Mouse (Mus musculus) midbrain, embryonic 14.5 days (tissue): ENCODE measurements around the gene Adgre4. TPM values are rescaled to one million over a fixed set of nuclear protein-coding genes. Genes with fewer than 3 reads are reported as not detected.
"Not testable (repeated sequence)": the region's sequence is repeated elsewhere in the genome, so short reads cannot be mapped to it uniquely, and the experiment has no call there.

Experiments
- ATAC-seq: fragments of 200-750 bp; cut with Nextera tagmentation; 2 replicates; pipeline ENCODE4 v1.8.0; 2017; ENCODE audit warnings: moderate number of reproducible peaks, moderate library complexity; ENCODE audit not compliant: low FRiP score, low TSS enrichment
- DNase-seq: peaks from one replicate; pipeline ENCODE4 v3.0.0-alpha.2; 2015
- H3K27ac ChIP-seq: fragments of 300-500 bp; sonication (generic); replicated peaks from 2 replicates; pipeline ENCODE4 v1.5.1; 2014; ENCODE audit warnings: mild to moderate bottlenecking, low read depth, low read length, moderate library complexity
- H3K27me3 ChIP-seq: fragments of 300-500 bp; sonication (generic); 2 replicates; pipeline ENCODE4 v1.6.1; 2014; ENCODE audit warnings: low read length, control low read depth, mixed read lengths; ENCODE audit not compliant: control insufficient read depth, insufficient read depth
- H3K36me3 ChIP-seq: fragments of 300-500 bp; sonication (generic); 2 replicates; pipeline ENCODE4 v1.6.1; 2014; ENCODE audit warnings: low read length, control low read depth; ENCODE audit not compliant: control insufficient read depth, insufficient read depth
- H3K4me1 ChIP-seq: fragments of 300-500 bp; sonication (generic); 2 replicates; pipeline ENCODE4 v1.6.1; 2014; ENCODE audit warnings: mild to moderate bottlenecking, antibody characterized with exemption, low read length, control low read depth; ENCODE audit not compliant: control insufficient read depth, insufficient read depth
- H3K4me2 ChIP-seq: fragments of 300-500 bp; sonication (generic); 2 replicates; pipeline ENCODE4 v1.6.1; 2014; ENCODE audit warnings: mild to moderate bottlenecking, low read length, moderate library complexity
- H3K4me3 ChIP-seq: fragments of 300-500 bp; sonication (generic); replicated peaks from 2 replicates; pipeline ENCODE4 v1.5.1; 2014; ENCODE audit warnings: low read depth, low read length
- H3K9ac ChIP-seq: fragments of 300-500 bp; sonication (generic); replicated peaks from 2 replicates; pipeline ENCODE4 v1.6.1; 2014; ENCODE audit warnings: mild to moderate bottlenecking, low read length, moderate library complexity
- H3K9me3 ChIP-seq: fragments of 300-500 bp; sonication (generic); 2 replicates; pipeline ENCODE4 v1.6.1; 2016; ENCODE audit warnings: low read length, control low read depth, mixed read lengths; ENCODE audit not compliant: control insufficient read depth
- WGBS: fragments of 180-500 bp; shearing (Covaris S2); extraction: QIAGEN DNeasy Blood & Tissue Kit; methylation state at CpG from one replicate; pipeline ENCODE4 v1.1.7; 2014; 5-methylcytosine and 5-hydroxymethylcytosine counted together
- polyA plus RNA-seq: library from polyadenylated mRNA; unstranded; fragments of >200 nt; fragmentation: Nextera tagmentation; extraction: Ambion mirVana; gene quantifications from 2 replicates; pipeline ENCODE4 v1.2.1, GENCODE M21; 2014

Gene Adgre4
- polyA plus RNA-seq, 1 experiment from 2014 or later, result 0.29 TPM

- Histone ChIP-seq H3K36me3 (no peaks in the 10 kb centered on the region), H3K4me1 (no peaks in the 10 kb centered on the region), H3K27ac (no peak overlapping the region), H3K4me2 (no peak overlapping the region), H3K9me3 (no peaks in the 10 kb centered on the region), H3K27me3 (no peaks in the 10 kb centered on the region), H3K9ac (no peak overlapping the region), H3K4me3 (no peak overlapping the region)
- 82% methylated on average over 2 of the region's 2 CpGs for WGBS
- ATAC-seq, result no peak
- DNase-seq, result no peak
Observed at GRCm38 (mm10) chr17:55751170-55751569, 1.4 kb downstream of the Adgre4 start.

DNA sequence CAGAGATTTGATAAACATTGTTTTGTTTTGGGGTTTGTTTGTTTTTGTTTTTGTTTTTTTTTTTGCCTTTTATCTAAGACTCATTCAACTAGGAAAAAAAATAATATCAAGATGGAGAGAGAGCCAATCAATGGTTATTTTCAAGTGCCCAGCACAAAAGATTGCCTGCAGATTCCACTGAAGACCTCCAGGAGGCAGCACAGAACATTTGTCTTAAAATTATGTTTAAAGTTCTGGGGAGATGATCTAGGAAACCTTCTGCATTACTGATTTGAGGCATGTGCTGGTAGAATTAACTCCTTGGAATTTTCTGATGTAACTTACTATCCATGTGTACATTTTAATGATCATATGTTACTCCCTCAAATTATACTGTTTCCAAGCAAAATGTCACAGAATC lies 63.9 kb downstream of the Adgre4 start:
- Histone ChIP-seq H3K4me1 (no peaks in the 10 kb centered on the region), H3K9ac (no peak overlapping the region), H3K27me3 (no peaks in the 10 kb centered on the region), H3K4me3 (no peak overlapping the region), H3K9me3 (no peaks in the 10 kb centered on the region), H3K27ac (no peak overlapping the region), H3K36me3 (no peaks in the 10 kb centered on the region), H3K4me2 (no peak overlapping the region)
- ATAC-seq, result no peak
- peak; percentile 2 for DNase-seq

DNA sequence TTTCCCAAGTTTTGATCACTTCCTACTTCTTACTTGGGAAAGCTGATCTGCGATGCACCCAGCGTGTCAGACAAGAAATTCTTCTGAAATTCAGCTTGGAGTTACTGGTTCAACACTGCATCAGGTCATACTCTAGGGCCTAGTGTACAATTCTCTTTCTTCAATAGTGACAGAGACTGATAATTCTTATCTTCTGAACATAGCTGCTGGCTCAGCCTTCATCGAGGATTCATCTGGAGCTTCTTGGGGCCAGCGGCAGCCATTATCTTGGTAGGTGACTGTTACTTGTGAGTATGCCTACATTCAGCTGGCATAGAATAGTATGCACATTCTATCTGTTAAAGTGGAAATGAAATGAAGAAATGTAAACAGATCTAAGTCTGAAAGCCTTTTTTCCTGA lies 67.1 kb downstream of the Adgre4 start:
- Histone ChIP-seq H3K4me3 (no peak overlapping the region), H3K9me3 (no peaks in the 10 kb centered on the region), H3K36me3 (no peaks in the 10 kb centered on the region), H3K4me2 (no peak overlapping the region), H3K27ac (no peak overlapping the region), H3K4me1 (no peaks in the 10 kb centered on the region), H3K9ac (no peak overlapping the region), H3K27me3 (no peaks in the 10 kb centered on the region)
- 93% methylated on average over 4 of the region's 4 CpGs for WGBS
- no peak for DNase-seq
- ATAC-seq, result no peak

DNA sequence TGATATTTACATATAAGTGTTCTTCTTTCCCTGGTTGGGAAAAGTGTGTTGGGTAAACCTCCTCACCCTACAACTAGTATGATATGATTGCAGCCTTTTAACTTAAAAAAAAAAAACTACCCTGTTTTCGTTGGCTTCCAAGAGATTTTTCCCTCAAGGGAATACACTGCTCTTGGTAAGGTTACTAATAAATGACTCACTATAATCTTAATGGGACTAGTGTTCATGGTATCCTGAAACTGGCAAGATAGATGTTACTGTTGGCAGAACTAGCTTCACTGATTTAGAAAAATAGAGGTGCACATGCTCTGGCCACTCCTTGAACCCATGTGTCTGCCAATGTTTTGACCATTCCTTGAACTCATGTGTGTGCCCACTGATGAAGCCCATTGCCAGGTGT lies 71.8 kb downstream of the Adgre4 start:
- Histone ChIP-seq H3K9me3 (no peaks in the 10 kb centered on the region), H3K27me3 (no peaks in the 10 kb centered on the region), H3K27ac (no peak overlapping the region), H3K4me3 (no peak overlapping the region), H3K4me1 (no peaks in the 10 kb centered on the region), H3K9ac (no peak overlapping the region), H3K36me3 (no peaks in the 10 kb centered on the region), H3K4me2 (no peak overlapping the region)
- DNase-seq (no peak), ATAC-seq (no peak)
- 86% methylated on average over 1 of the region's 1 CpGs for WGBS

GRCm38 (mm10) chr17:55843067-55843466 lies 93.3 kb downstream of the Adgre4 start:
- ATAC-seq (no peak), DNase-seq (no peak)
- 87% methylated on average over 4 of the region's 4 CpGs for WGBS
- H3K36me3 ChIP-seq, result no peaks in the 10 kb centered on the region
- no peaks in the 10 kb centered on the region for H3K27me3 ChIP-seq
- no peak overlapping the region for H3K9ac ChIP-seq
- no peak overlapping the region for H3K4me3 ChIP-seq
- no peak overlapping the region for H3K4me2 ChIP-seq
- H3K27ac ChIP-seq, result no peak overlapping the region
- no peaks in the 10 kb centered on the region for H3K4me1 ChIP-seq
- H3K9me3 ChIP-seq, result no peaks in the 10 kb centered on the region

DNA sequence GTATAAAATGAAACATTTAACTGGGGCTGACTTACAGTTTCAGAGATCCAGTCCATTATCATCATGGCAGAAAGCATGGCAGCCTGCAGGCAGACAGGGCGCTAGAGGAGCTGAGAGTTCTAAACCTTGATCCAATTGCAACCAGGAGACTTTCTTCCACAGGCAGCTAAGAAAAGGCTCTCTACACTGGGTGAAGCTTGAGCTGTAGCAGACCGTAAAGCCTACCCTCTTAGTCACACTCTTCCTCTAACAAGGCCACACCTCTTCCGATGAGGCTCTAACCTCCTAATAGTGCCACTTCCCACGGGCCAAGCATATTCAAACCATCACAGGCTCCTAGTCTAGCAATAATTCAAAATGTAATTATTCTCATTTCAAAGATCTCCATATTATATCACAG lies 127.4 kb downstream of the Adgre4 start:
- no peak for DNase-seq
- no peaks in the 10 kb centered on the region for H3K36me3 ChIP-seq
- no peak for ATAC-seq
- no peaks in the 10 kb centered on the region for H3K27me3 ChIP-seq
- no peak overlapping the region for H3K27ac ChIP-seq
- no peak overlapping the region for H3K4me3 ChIP-seq
- no peak overlapping the region for H3K4me2 ChIP-seq
- no peaks in the 10 kb centered on the region for H3K9me3 ChIP-seq
- H3K9ac ChIP-seq, result no peak overlapping the region
- peaks cover 6% of the 10 kb centered on the region for H3K4me1 ChIP-seq
- WGBS, result 94% methylated on average over 4 of the region's 4 CpGs

DNA sequence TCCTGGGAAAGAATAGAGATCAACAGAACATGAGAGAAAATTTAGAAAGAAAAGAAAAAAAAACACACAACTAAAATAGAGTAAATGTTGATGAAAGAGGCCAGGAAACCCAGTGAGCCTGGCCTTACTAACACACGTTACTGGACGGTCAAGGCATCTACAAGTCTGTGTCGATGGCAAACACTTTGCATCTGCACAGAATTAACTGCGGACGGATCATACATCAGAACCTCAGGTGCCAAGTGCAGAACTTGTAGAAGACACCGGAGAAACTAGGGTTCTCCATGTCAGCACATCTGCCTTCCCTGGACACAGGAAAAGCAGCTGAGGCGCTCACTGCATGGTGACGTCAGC lies 128.5 kb downstream of the Adgre4 start:
- not testable (repeated sequence) for DNase-seq
- WGBS, result under 1% methylated on average over 6 of the region's 8 CpGs

GRCm38 (mm10) chr17:55878636-55879369 lies 129.0 kb downstream of the Adgre4 start, which contains the start of gene Zfp119a:
TSS of gene Zfp119a (minus strand) at chr17:55878930.
- Histone ChIP-seq H3K9ac (peak within 1 kb of the TSS; percentile 54), H3K4me2 (peak within 1 kb of the TSS; percentile 71), H3K4me3 (peak within 1 kb of the TSS; percentile 45), H3K27ac (peak within 1 kb of the TSS; percentile 86)
- ATAC-seq (peak; percentile 100), DNase-seq (peak; percentile 92)
- not testable (repeated sequence) for H3K9me3 ChIP-seq, H3K27me3 ChIP-seq, H3K4me1 ChIP-seq, H3K36me3 ChIP-seq
- WGBS, result 0% methylated on average over 40 of the region's 53 CpGs

More for the DNA sequence above, 128.5 kb downstream of the Adgre4 start:
- H3K4me2 ChIP-seq, result peak overlapping the region; percentile 71
- not testable (repeated sequence) for H3K9me3 ChIP-seq, H3K36me3 ChIP-seq, H3K27me3 ChIP-seq, H3K4me1 ChIP-seq, ATAC-seq
- peak overlapping the region; percentile 86 for H3K27ac ChIP-seq
- H3K9ac ChIP-seq, result peak overlapping the region; percentile 52
- peak overlapping the region; percentile 45 for H3K4me3 ChIP-seq

GRCm38 (mm10) chr17:55883631-55884030 lies 133.8 kb downstream of the Adgre4 start:
- WGBS, result 65% methylated on average over 2 of the region's 2 CpGs
- DNase-seq (peak; percentile 6), ATAC-seq (no peak)
- no peak overlapping the region for H3K9ac ChIP-seq
- no peak overlapping the region for H3K27ac ChIP-seq
- H3K4me2 ChIP-seq, result no peak overlapping the region
- no peaks in the 10 kb centered on the region for H3K36me3 ChIP-seq
- H3K4me1 ChIP-seq, result no peaks in the 10 kb centered on the region
- H3K4me3 ChIP-seq, result no peak overlapping the region
- H3K9me3 ChIP-seq, result no peaks in the 10 kb centered on the region
- H3K27me3 ChIP-seq, result no peaks in the 10 kb centered on the region
